Mouse (Mus musculus) B cell, adult 62 days (primary cell): ENCODE measurements around the gene Ugt2b36. TPM values are rescaled to one million over a fixed set of nuclear protein-coding genes. Genes with fewer than 3 reads are reported as not detected.

Experiments used
- total RNA-seq: library from RNA; stranded (reverse); gene quantifications from 4 replicates; pipeline ENCODE4 v1.2.4, GENCODE M21; 2023

Ugt2b36 gene
- not detected in 4 replicates for total RNA-seq

GRCm38 (mm10) chr5:87092346-87093027 lies at the start of gene Ugt2b36:
Gene Ugt2b36 (minus strand): TSS chr5:87092555.

GRCm38 (mm10) chr5:87140196-87140595 lies 47.8 kb upstream of the Ugt2b36 start, which contains the start of gene Ugt2b5:
Gene Ugt2b5 (minus strand): TSS chr5:87140318.

Other genes starting within 250 kb of the Ugt2b36 start
- not detected in 4 replicates for gene Ugt2b34, start 185.6 kb downstream of the Ugt2b36 start, total RNA-seq
- gene Ugt2b1, start 166.0 kb downstream of the Ugt2b36 start, total RNA-seq = not detected in 4 replicates
- not detected in 4 replicates for gene Ugt2b35, start 91.7 kb downstream of the Ugt2b36 start, total RNA-seq
- not detected in 4 replicates for gene Ugt2b5, start 47.8 kb upstream of the Ugt2b36 start, total RNA-seq
- not detected in 4 replicates for gene Ugt2b37, start 162.2 kb upstream of the Ugt2b36 start, total RNA-seq
- not detected in 4 replicates for gene Ugt2a3, start 244.6 kb upstream of the Ugt2b36 start, total RNA-seq